Mouse (Mus musculus): ENCODE measurements around the gene Hif3a. TPM values are rescaled to one million over a fixed set of nuclear protein-coding genes. Genes with fewer than 3 reads are reported as not detected.

Hif3a gene
- polyA plus RNA-seq, 1 experiment = 3.3 TPM

GRCm38 (mm10) chr7:17067000-17067399 lies 4.8 kb upstream of the Hif3a start:
- Histone ChIP-seq H3K27me3 (replicated peaks) (peaks cover 11% of the 10 kb centered on the region), H3K9me3 (no peaks in the 10 kb centered on the region), H3K4me1 (peaks cover 11% of the 10 kb centered on the region), H3K4me3 (replicated peaks) (no peak overlapping the region), H3K36me3 (replicated peaks; ENCODE audit: low read length) (no peaks in the 10 kb centered on the region)
- TF ChIP-seq GATA1 (IDR thresholded peaks at IDR 0.05; ENCODE audit: borderline replicate concordance, low read length) (no peak), FLI1 (IDR thresholded peaks at IDR 0.05; ENCODE audit: low read length) (no peak)

- Histone ChIP-seq H3K4me1 (peaks cover 11% of the 10 kb centered on the region), H3K4me3 (replicated peaks) (no peak overlapping the region), H3K36me3 (replicated peaks; ENCODE audit: low read length) (no peaks in the 10 kb centered on the region), H3K27me3 (replicated peaks) (peaks cover 12% of the 10 kb centered on the region), H3K9me3 (no peaks in the 10 kb centered on the region)
- TF ChIP-seq FLI1 (IDR thresholded peaks at IDR 0.05; ENCODE audit: low read length) (no peak), GATA1 (IDR thresholded peaks at IDR 0.05; ENCODE audit: borderline replicate concordance, low read length) (no peak)
These were observed 4.2 kb upstream of the Hif3a start for GRCm38 (mm10) chr7:17066412-17066811.

- peaks cover 19% of the 10 kb centered on the region for H3K4me1 ChIP-seq
- TF ChIP-seq FLI1 (IDR thresholded peaks at IDR 0.05; ENCODE audit: low read length) = no peak
- no peak for TF ChIP-seq GATA1 (IDR thresholded peaks at IDR 0.05; ENCODE audit: borderline replicate concordance, low read length)
- H3K27me3 ChIP-seq (replicated peaks) = peaks cover 12% of the 10 kb centered on the region
These were observed 3.4 kb upstream of the Hif3a start for GRCm38 (mm10) chr7:17065620-17066019.

DNA sequence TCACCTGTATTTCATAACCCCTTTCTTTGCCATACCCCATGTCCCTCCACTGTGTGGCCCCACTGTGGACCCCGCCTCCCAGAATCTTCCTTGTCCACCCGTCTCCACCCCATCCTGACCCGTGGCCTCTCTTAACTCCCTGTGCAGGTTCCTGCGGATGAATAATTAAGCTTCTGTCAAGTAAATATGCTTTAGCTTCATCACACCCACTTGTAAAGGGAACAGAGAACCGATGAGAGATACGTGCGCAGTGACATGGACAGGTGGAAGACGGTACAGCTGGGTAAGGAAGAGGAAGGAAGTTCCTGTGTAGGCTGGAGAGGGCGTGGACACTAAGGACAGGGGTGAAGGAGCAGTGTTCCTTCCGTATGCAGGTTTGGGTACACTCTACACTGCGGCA lies 618 bp upstream of the Hif3a start:
- H3K4me3 ChIP-seq (replicated peaks) = peak overlapping the region; percentile 80

More at GRCm38 (mm10) chr7:17065620-17066019, 3.4 kb upstream of the Hif3a start:
- H3K9me3 ChIP-seq = no peaks in the 10 kb centered on the region
- H3K36me3 ChIP-seq (replicated peaks; ENCODE audit: low read length) = no peaks in the 10 kb centered on the region
- H3K4me3 ChIP-seq (replicated peaks) = no peak overlapping the region

DNA sequence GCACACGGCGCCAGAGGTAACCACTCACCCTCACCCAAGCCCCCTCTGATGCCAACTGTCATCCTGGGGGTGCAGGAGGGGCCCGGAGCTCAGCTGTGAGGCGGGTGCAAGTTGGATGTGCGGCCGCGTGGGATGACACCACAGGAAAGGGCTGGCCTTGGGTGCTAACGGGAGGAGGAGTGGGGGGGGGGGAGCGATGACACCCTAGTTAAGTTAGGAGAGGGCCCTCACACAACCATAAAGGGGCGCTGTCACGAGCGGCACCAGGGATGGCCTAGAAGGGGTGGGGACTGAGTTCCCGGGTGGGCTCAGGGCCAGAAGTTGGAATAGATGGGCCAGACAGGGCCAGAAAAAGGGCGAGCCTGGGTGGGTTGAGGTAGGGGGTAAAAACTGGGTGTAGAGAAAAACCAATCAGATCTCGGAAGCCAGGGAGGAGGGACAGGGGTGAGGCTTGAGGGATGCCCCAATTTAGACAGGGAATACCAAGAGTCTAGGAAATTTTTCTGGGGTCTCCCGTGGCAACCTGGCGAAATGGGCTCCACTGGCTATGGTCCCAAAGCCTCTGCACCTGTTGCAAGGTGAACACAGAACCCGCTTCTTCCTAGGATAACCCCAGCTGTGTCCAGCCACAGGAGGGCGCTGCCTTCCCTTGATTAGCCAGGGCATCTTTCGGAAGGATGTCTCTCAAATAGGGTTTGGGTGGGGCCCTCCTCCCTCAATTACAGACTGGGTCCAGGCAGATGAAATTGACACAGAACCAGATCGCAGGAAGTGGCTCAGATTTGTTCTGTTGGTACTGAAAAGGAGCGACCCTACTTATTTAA lies 1.2 kb downstream of the Hif3a start:
- Histone ChIP-seq H3K9me3 (no peaks in the 10 kb centered on the region), H3K27me3 (replicated peaks) (peaks cover 12% of the 10 kb centered on the region), H3K36me3 (replicated peaks; ENCODE audit: low read length) (no peaks in the 10 kb centered on the region), H3K4me1 (peaks cover 64% of the 10 kb centered on the region), H3K4me3 (replicated peaks) (peak overlapping the region; percentile 86)
- no peak for TF ChIP-seq FLI1 (IDR thresholded peaks at IDR 0.05; ENCODE audit: low read length)
- no peak for TF ChIP-seq GATA1 (IDR thresholded peaks at IDR 0.05; ENCODE audit: borderline replicate concordance, low read length)

More for the DNA sequence above, 618 bp upstream of the Hif3a start:
- no peak for TF ChIP-seq FLI1 (IDR thresholded peaks at IDR 0.05; ENCODE audit: low read length)
- no peak for TF ChIP-seq GATA1 (IDR thresholded peaks at IDR 0.05; ENCODE audit: borderline replicate concordance, low read length)
- Histone ChIP-seq H3K9me3 (no peaks in the 10 kb centered on the region), H3K4me1 (peaks cover 47% of the 10 kb centered on the region), H3K36me3 (replicated peaks; ENCODE audit: low read length) (no peaks in the 10 kb centered on the region), H3K27me3 (replicated peaks) (peaks cover 12% of the 10 kb centered on the region)

GRCm38 (mm10) chr7:17060031-17060781 lies 2.0 kb downstream of the Hif3a start:
- TF ChIP-seq GATA1 (IDR thresholded peaks at IDR 0.05; ENCODE audit: borderline replicate concordance, low read length) = no peak
- TF ChIP-seq FLI1 (IDR thresholded peaks at IDR 0.05; ENCODE audit: low read length) = no peak
- H3K27me3 ChIP-seq (replicated peaks) = peaks cover 12% of the 10 kb centered on the region
- H3K9me3 ChIP-seq = no peaks in the 10 kb centered on the region
- H3K4me1 ChIP-seq = peaks cover 69% of the 10 kb centered on the region
- H3K4me3 ChIP-seq (replicated peaks) = peak overlapping the region; percentile 86
- H3K36me3 ChIP-seq (replicated peaks; ENCODE audit: low read length) = no peaks in the 10 kb centered on the region

DNA sequence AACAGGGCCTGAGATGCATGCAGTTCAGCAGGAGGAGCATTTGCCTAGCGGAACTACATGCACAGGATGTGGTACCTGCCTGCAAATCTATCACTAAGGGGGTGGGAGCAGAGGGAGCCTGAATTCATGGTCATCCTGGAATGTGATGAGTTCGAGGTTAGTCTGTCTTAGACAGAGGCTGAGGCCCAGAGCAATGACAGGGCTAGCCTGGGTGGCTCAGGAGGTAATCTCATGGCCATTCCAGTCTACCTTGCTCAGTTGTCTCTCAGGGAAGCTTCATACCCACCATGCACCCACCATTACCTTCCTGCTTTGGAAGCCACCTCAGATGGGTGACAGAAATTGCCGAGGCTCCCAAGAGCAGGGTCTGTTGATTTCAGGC lies 2.8 kb downstream of the Hif3a start:
- H3K36me3 ChIP-seq (replicated peaks; ENCODE audit: low read length) = peaks cover 5% of the 10 kb centered on the region
- no peaks in the 10 kb centered on the region for H3K9me3 ChIP-seq
- TF ChIP-seq GATA1 (IDR thresholded peaks at IDR 0.05; ENCODE audit: borderline replicate concordance, low read length) = no peak
- TF ChIP-seq FLI1 (IDR thresholded peaks at IDR 0.05; ENCODE audit: low read length) = no peak
- peaks cover 73% of the 10 kb centered on the region for H3K4me1 ChIP-seq
- peaks cover 12% of the 10 kb centered on the region for H3K27me3 ChIP-seq (replicated peaks)
- H3K4me3 ChIP-seq (replicated peaks) = peak overlapping the region; percentile 48

DNA sequence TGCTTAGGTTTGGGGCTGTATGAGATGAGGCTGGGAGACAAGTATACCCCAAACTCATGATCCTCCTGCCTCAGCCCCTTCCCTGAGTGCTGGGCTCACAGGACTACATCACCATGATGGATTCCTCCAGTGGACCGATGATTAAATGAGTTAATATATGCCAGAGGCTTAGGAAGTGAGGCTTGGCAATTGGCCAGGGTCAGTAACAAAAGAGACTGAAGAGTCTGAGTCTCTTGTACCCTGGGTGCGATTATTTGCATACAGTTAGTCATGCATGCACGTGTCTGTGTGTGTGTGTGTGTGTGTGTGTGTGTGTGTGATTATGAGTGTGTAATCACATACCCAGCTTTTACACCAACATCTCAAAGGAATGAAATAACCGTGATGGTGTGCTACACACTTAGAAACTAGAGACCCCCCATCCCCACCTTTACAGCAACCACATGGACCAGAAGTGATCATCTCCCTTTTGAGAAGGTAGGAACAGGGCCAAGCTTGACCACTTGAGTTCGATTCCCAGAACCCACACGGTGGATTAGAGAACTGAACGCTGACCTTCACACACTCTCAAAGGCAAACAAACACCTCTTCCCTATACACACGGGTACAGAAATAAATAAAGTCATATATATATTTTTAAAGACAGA lies 3.3 kb downstream of the Hif3a start:
- TF ChIP-seq GATA1 (IDR thresholded peaks at IDR 0.05; ENCODE audit: borderline replicate concordance, low read length) = no peak
- TF ChIP-seq FLI1 (IDR thresholded peaks at IDR 0.05; ENCODE audit: low read length) = no peak
- H3K36me3 ChIP-seq (replicated peaks; ENCODE audit: low read length) = peaks cover 9% of the 10 kb centered on the region
- peak overlapping the region; percentile 88 for H3K4me3 ChIP-seq (replicated peaks)
- peaks cover 12% of the 10 kb centered on the region for H3K27me3 ChIP-seq (replicated peaks)
- peaks cover 73% of the 10 kb centered on the region for H3K4me1 ChIP-seq
- H3K9me3 ChIP-seq = peaks cover 1% of the 10 kb centered on the region; the same call in 1 of the 2 replicates

GRCm38 (mm10) chr7:17058071-17058689 lies 4.0 kb downstream of the Hif3a start:
- peaks cover 16% of the 10 kb centered on the region for H3K36me3 ChIP-seq (replicated peaks; ENCODE audit: low read length)
- peaks cover 6% of the 10 kb centered on the region; the same call in 1 of the 2 replicates for H3K9me3 ChIP-seq
- peaks cover 73% of the 10 kb centered on the region for H3K4me1 ChIP-seq
- peak overlapping the region; percentile 88 for H3K4me3 ChIP-seq (replicated peaks)
- TF ChIP-seq GATA1 (IDR thresholded peaks at IDR 0.05; ENCODE audit: borderline replicate concordance, low read length) (no peak), FLI1 (IDR thresholded peaks at IDR 0.05; ENCODE audit: low read length) (no peak)
- peaks cover 12% of the 10 kb centered on the region for H3K27me3 ChIP-seq (replicated peaks)
